Mouse (Mus musculus): ENCODE measurements at regions not wholly inside any gene's neighbourhood (a gene's known extent, or its start where the extent isn't known, plus 50 kb on each side); places are given as distances from the start of the nearest gene placed in this dataset.

DNA sequence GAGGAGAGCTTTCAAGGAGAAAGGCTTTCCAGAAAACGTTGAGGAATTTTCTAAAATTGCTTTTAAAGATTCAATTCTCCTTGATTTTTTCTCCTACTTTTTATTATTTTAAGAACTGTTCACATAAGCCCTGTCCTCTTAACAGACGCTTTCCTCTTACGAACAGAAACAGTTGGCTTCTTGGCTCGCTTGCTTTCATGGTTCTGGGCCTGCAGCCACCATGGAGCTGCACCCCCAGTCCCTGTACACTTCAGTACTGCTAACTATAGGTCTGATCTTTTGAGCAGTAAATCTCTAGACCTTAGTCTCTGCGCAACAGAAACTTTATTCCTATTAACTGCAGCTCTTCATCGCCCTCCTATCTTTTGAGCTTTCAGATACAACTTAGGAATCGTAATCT lies 63.8 kb upstream of the Slc22a12 start:
- Histone ChIP-seq H3K9me3 (no peaks in the 10 kb centered on the region), H3K27ac (no peak overlapping the region), H3K36me3 (replicated peaks) (no peaks in the 10 kb centered on the region), H3K4me2 (no peak overlapping the region), H3K4me3 (replicated peaks) (no peak overlapping the region), H3K27me3 (no peaks in the 10 kb centered on the region), H3K4me1 (peaks cover 15% of the 10 kb centered on the region), H3K9ac (no peak overlapping the region)
- no peak for ATAC-seq (ENCODE audit: low FRiP score)
- WGBS = 88% methylated on average over 7 of the region's 7 CpGs

DNA sequence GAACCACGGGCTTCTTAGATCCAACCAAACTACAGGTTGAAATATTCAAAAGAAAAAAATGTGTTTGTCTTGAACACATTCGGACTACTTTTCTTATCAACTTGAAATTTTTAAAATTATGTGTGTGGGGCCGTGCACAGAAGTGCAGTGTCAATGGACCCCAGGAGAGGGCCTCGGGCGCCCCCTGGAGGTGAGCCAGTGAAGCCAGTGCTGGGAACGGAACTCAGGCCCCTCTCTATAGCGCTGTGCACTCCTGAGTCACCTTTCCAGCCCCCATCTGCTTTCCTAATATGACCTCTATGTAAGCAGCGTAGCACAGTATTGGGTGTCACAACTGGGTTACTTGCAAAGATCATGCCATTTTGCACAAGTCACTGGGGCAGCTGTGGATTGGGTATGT lies 61.9 kb upstream of the Slc22a12 start:
- Histone ChIP-seq H3K9me3 (no peaks in the 10 kb centered on the region), H3K4me2 (no peak overlapping the region), H3K4me3 (replicated peaks) (no peak overlapping the region), H3K27ac (no peak overlapping the region), H3K36me3 (replicated peaks) (no peaks in the 10 kb centered on the region), H3K9ac (no peak overlapping the region), H3K27me3 (no peaks in the 10 kb centered on the region), H3K4me1 (peaks cover 4% of the 10 kb centered on the region; the same call in 1 of the 2 replicates)
- 61% methylated on average over 8 of the region's 8 CpGs for whole genome bisulfite sequencing
- no peak for ATAC-seq (ENCODE audit: low FRiP score)

DNA sequence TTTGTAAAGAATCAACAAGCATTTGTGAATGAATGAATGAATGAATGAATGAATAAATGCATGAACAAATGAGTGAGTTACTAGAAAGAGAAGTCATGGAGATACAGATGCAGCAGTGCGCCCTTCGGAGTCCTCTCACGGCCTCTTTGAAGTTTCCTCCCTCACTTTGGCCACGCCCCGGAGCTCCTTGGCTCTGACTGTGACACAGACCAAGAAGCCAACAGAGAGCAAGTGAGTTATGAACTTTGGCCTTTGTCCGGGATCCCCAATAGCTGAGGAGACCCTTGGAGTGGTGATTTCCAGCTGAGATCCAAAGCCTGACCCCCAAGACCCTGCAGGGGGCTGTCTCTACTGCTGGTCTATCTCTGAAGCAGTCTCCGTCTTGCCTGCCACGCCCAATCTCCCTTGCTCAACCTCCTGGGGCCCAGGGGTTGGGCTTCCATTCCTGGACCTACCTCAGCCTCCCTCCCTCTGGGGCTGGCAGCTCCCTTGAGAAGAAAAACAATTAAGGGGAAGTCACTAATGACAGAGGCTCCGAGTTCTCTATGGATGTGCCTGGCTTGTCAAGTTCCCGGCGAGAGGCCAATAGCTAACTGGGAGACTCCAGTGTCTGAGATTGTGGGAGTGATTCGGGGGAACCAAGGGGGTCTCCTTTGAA lies 58.2 kb upstream of the Slc22a12 start:
- H3K4me3 ChIP-seq (replicated peaks) = no peak overlapping the region
- no peak overlapping the region for H3K27ac ChIP-seq
- H3K4me2 ChIP-seq = no peak overlapping the region
- no peak for ATAC-seq (ENCODE audit: low FRiP score)
- H3K9ac ChIP-seq = no peak overlapping the region
- no peaks in the 10 kb centered on the region for H3K36me3 ChIP-seq (replicated peaks)
- H3K9me3 ChIP-seq = no peaks in the 10 kb centered on the region
- no peaks in the 10 kb centered on the region; the same call in 1 of the 2 replicates for H3K4me1 ChIP-seq
- no peaks in the 10 kb centered on the region for H3K27me3 ChIP-seq
- 50% methylated on average over 12 of the region's 12 CpGs for WGBS

DNA sequence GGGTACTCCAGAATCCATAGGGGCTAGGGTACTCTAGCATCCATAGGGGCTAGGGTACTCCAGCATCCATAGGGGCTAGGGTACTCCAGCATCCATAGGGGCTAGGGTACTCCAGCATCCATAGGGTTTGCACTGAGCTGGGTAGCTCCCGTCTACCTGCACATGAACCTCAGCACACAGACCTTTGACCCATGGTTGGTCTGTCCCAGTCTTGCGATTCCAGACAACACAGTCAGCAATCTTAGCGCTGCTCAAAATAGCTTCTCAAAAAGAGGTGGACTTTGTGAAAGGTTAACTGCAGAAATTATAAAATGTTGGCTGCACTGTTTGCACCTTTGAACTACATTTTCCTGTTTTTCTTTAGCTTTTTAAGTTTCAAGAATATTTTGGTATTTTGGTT lies 56.4 kb upstream of the Slc22a12 start:
- H3K27ac ChIP-seq = no peak overlapping the region
- H3K4me2 ChIP-seq = no peak overlapping the region
- 0 out of 2 replicates have a peak, but pooled peaks cover 2% of the 10 kb centered on the region for H3K27me3 ChIP-seq
- no peak for ATAC-seq (ENCODE audit: low FRiP score)
- H3K4me1 ChIP-seq = no peaks in the 10 kb centered on the region; the same call in 1 of the 2 replicates
- H3K4me3 ChIP-seq (replicated peaks) = no peak overlapping the region
- H3K9ac ChIP-seq = no peak overlapping the region
- H3K36me3 ChIP-seq (replicated peaks) = no peaks in the 10 kb centered on the region
- no peaks in the 10 kb centered on the region for H3K9me3 ChIP-seq
- WGBS = 97% methylated on average over 3 of the region's 3 CpGs

DNA sequence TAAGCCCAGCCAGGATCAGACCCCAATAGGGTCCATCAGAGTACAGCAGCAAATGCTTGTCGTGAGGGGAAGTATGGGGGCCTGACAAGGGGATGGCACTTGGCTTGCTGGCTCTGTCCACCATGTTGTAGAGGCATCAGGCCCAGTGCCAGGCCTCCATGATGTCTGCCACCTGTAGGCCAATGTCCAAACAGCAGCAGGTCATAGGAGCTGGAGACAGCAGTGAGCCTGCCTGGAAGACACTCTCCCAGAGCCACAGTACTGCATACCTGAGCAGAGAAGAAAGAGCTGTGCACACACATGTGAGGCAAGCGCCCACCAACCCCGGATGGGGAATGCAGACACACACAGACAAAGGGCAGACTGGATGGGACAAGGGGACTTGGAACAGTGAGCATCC lies 55.4 kb upstream of the Slc22a12 start:
- Histone ChIP-seq H3K9me3 (no peaks in the 10 kb centered on the region), H3K4me3 (replicated peaks) (no peak overlapping the region), H3K4me2 (no peak overlapping the region), H3K4me1 (no peaks in the 10 kb centered on the region; the same call in 1 of the 2 replicates), H3K9ac (no peak overlapping the region), H3K27ac (no peak overlapping the region), H3K36me3 (replicated peaks) (no peaks in the 10 kb centered on the region), H3K27me3 (0 out of 2 replicates have a peak, but pooled peaks cover 4% of the 10 kb centered on the region)
- WGBS = 83% methylated on average over 3 of the region's 3 CpGs
- no peak for ATAC-seq (ENCODE audit: low FRiP score)

DNA sequence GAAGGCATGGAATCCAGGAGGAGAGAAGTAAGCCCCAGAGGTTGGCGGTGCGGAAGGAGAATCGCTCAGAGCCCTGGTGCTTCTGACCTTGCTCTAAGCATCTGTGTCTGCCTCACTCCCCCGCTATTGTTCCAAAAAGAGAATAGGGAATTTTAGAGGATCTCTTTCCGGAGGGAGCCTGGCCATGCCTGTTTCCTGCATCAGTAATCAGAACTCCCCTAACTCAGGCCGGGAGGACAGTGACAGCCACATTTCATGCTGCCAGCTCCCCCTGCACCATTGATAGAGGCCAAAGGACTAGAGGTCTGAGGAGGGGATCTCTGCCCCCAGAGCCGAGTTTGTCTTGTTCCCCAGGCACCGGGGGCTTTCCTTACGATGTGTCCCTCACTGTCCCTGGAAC lies 53.0 kb upstream of the Slc22a12 start:
- no peak overlapping the region for H3K4me3 ChIP-seq (replicated peaks)
- H3K4me2 ChIP-seq = no peak overlapping the region
- no peak for ATAC-seq (ENCODE audit: low FRiP score)
- H3K27me3 ChIP-seq = 0 out of 2 replicates have a peak, but pooled peaks cover 4% of the 10 kb centered on the region
- 54% methylated on average over 9 of the region's 9 CpGs for WGBS
- H3K9me3 ChIP-seq = no peaks in the 10 kb centered on the region
- no peak overlapping the region for H3K27ac ChIP-seq
- H3K36me3 ChIP-seq (replicated peaks) = no peaks in the 10 kb centered on the region
- H3K9ac ChIP-seq = no peak overlapping the region
- H3K4me1 ChIP-seq = no peaks in the 10 kb centered on the region; the same call in 1 of the 2 replicates

Measured in forebrain, embryonic 12.5 days (tissue).